ENCODE assay signal across 8 mouse cellular contexts in the genomic region with DNA sequence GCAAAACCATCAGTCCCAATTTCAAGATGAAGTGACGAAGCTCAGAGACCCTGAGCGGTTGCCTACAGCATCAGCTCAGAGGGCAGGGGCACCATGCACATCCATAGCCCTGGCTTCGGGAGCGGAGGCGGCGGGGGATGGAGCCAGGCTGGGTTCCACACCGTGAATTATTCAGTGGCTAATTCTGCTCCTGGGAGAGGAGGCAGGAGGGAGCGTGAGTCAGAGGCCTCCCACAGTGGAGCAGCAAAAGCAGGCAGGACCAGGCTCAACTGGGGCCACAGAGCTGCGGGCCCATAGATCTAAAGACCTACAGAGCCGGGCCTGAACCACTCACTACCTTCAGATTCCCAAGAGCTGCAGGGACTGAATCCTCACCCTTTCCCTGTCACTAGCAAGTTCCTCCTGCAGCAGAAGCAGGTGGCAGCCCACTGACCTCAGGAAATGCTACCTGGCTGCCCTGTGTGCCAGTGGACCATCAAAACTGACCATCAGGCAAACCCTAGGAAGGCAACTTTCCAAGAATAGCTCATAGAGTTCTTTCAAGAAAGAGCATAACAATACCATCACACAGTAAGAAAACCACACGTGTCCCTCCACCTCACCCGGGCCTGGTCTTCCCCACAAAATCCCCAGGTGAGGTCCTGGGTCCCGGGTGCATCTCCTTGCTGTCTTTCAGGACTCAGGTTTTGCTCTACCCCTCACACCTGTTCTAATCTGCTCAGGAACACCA. TPM values are rescaled to one million over a fixed set of nuclear protein-coding genes. Genes with fewer than 3 reads are reported as not detected.
DNase-seq lines count a peak whose midpoint lies in the region; ATAC-seq and TF ChIP-seq lines count a peak whose summit lies in the region.

No protein-coding gene starts in this region.

- H3K27ac ChIP-seq in heart, embryonic 16.5 days (ENCODE audit: low read length), result peak overlapping the region; percentile 90
- H3K27ac ChIP-seq in CH12.LX (ENCODE audit: insufficient read depth, low read depth), result no peak overlapping the region
- H3K27ac ChIP-seq in hindbrain, postnatal 0 days, result peak overlapping the region; percentile 97; the same call in 1 of the 2 replicates
- peak overlapping the region; percentile 93 for H3K27ac ChIP-seq in midbrain, embryonic 15.5 days

- in situ Hi-C loops in CH12.LX (cut with MboI; ENCODE audit: low pct_ligation_motif_present, low pct_unique_long_range_greater_than_20kb, low sequenced_read_pairs), result no loop called here

- no peaks in the 10 kb centered on the region for H3K27me3 ChIP-seq in heart, embryonic 16.5 days (ENCODE audit: control insufficient read depth, insufficient read depth, low read length)
- H3K27me3 ChIP-seq in CH12.LX (replicated peaks), result peaks cover 29% of the 10 kb centered on the region
- H3K27me3 ChIP-seq in hindbrain, postnatal 0 days (ENCODE audit: insufficient read depth, low read length), result no peaks in the 10 kb centered on the region
- H3K27me3 ChIP-seq in midbrain, embryonic 15.5 days (replicated peaks), result no peaks in the 10 kb centered on the region

- peak overlapping the region; percentile 99 for H3K9ac ChIP-seq in heart, embryonic 16.5 days (ENCODE audit: low read length)
- H3K9ac ChIP-seq in CH12.LX (ENCODE audit: insufficient read depth, low read depth), result no peak overlapping the region
- peak overlapping the region; percentile 100 for H3K9ac ChIP-seq in hindbrain, postnatal 0 days (replicated peaks; ENCODE audit: low read length)
- H3K9ac ChIP-seq in midbrain, embryonic 15.5 days, result peak overlapping the region; percentile 100

- peaks cover 42% of the 10 kb centered on the region for H3K4me1 ChIP-seq in heart, embryonic 16.5 days (ENCODE audit: control insufficient read depth, insufficient read depth, low read length)
- peaks cover 9 to 26% of the 10 kb centered on the region in 2 experiments for H3K4me1 ChIP-seq in CH12.LX (ENCODE audit: control insufficient read depth in 1 of 2, insufficient read depth in 2 of 2)
- H3K4me1 ChIP-seq in hindbrain, postnatal 0 days (ENCODE audit: insufficient read depth, low read length), result peaks cover 36% of the 10 kb centered on the region
- peaks cover 64% of the 10 kb centered on the region for H3K4me1 ChIP-seq in midbrain, embryonic 15.5 days

- WGBS in heart, embryonic 16.5 days, result 60% methylated on average over 13 of the region's 13 CpGs
- 18% methylated on average over 13 of the region's 13 CpGs for WGBS in hindbrain, postnatal 0 days
- 26% methylated on average over 13 of the region's 13 CpGs for WGBS in midbrain, embryonic 15.5 days

- no peak for TF ChIP-seq CTCF in CH12.LX (conservative IDR thresholded peaks at IDR 0.05 in 1 of 2, IDR thresholded peaks at IDR 0.05 in 1 of 2; ENCODE audit: low read depth in 2 of 2, low read length in 2 of 2)
- TF ChIP-seq CTCF in hindbrain, postnatal 0 days (IDR thresholded peaks at IDR 0.05; ENCODE audit: low read depth), result no peak

- no peak for TF ChIP-seq POLR2A in CH12.LX (IDR thresholded peaks at IDR 0.05; ENCODE audit: low read depth, low read length)

- no peak for TF ChIP-seq EP300 in CH12.LX (IDR thresholded peaks at IDR 0.05; ENCODE audit: low read length)

- H3K36me3 ChIP-seq in heart, embryonic 16.5 days (ENCODE audit: control insufficient read depth, insufficient read depth), result peaks cover 3% of the 10 kb centered on the region; the same call in 1 of the 2 replicates
- H3K36me3 ChIP-seq in CH12.LX (replicated peaks in 1 of 2; ENCODE audit: control insufficient read depth in 1 of 2, insufficient read depth in 1 of 2, low read length in 1 of 2), result no peaks in the 10 kb centered on the region
- H3K36me3 ChIP-seq in hindbrain, postnatal 0 days (ENCODE audit: insufficient read depth, low read length), result no peaks in the 10 kb centered on the region
- H3K36me3 ChIP-seq in midbrain, embryonic 15.5 days (replicated peaks), result no peaks in the 10 kb centered on the region

- no peak for ATAC-seq in heart, embryonic 16.5 days (replicated peaks; ENCODE audit: extremely low read depth, insufficient read depth, low FRiP score)
- no peak for ATAC-seq in hindbrain, postnatal 0 days
- ATAC-seq in midbrain, embryonic 15.5 days (replicated peaks), result no peak

- H3K4me2 ChIP-seq in heart, embryonic 16.5 days (ENCODE audit: low read depth, low read length), result peak overlapping the region; percentile 93
- H3K4me2 ChIP-seq in CH12.LX (ENCODE audit: insufficient read depth, low read depth, poor library complexity, severe bottlenecking), result no peak overlapping the region
- H3K4me2 ChIP-seq in hindbrain, postnatal 0 days (ENCODE audit: low read depth, low read length), result peak overlapping the region; percentile 73
- H3K4me2 ChIP-seq in midbrain, embryonic 15.5 days, result peak overlapping the region; percentile 98

- H3K4me3 ChIP-seq in heart, embryonic 16.5 days (ENCODE audit: low read length), result peak overlapping the region; percentile 94
- no peak overlapping the region for H3K4me3 ChIP-seq in CH12.LX (replicated peaks in 1 of 3; ENCODE audit: low read depth in 2 of 3, low read length in 2 of 3, poor library complexity in 1 of 3)
- peak overlapping the region; percentile 98 for H3K4me3 ChIP-seq in hindbrain, postnatal 0 days (ENCODE audit: low read length)
- H3K4me3 ChIP-seq in midbrain, embryonic 15.5 days, result peak overlapping the region; percentile 89

- no peak for TF ChIP-seq RAD21 in CH12.LX (IDR thresholded peaks at IDR 0.05; ENCODE audit: low read depth, low read length)

- no peaks in the 10 kb centered on the region for H3K79me2 ChIP-seq in CH12.LX (replicated peaks; ENCODE audit: control insufficient read depth, extremely low read depth, insufficient read depth, poor library complexity, severe bottlenecking)

- H3K9me3 ChIP-seq in heart, embryonic 16.5 days (replicated peaks; ENCODE audit: control insufficient read depth, low read length), result no peaks in the 10 kb centered on the region
- H3K9me3 ChIP-seq in CH12.LX (replicated peaks; ENCODE audit: low read length), result no peaks in the 10 kb centered on the region
- H3K9me3 ChIP-seq in hindbrain, postnatal 0 days (ENCODE audit: low read length), result no peaks in the 10 kb centered on the region
- no peaks in the 10 kb centered on the region for H3K9me3 ChIP-seq in midbrain, embryonic 15.5 days

- dilution Hi-C loops in CH12.LX (cut with MboI; ENCODE audit: extremely low pct_ligation_motif_present, extremely low pct_unique_long_range_greater_than_20kb, low sequenced_read_pairs), result no loop called here

- DNase-seq in heart, adult 9 months (ENCODE audit: low spot score in 2 of 2), result no peak
- no peak for DNase-seq in CH12.LX (ENCODE audit: extremely low read depth)
- DNase-seq in cerebellum, adult 8-10 months, result peak; percentile 54
- no peak for DNase-seq in hindbrain, postnatal 0 days (ENCODE audit: low spot score)
- DNase-seq in c-Kit-positive CD71-positive TER-119-positive erythroid progenitor cells, embryonic 14.5 days (ENCODE audit: low spot score), result no peak
- no peak for DNase-seq in T-cell, adult 2 months (ENCODE audit: low spot score)

TF ChIP-seq in CH12.LX, 34 proteins besides CTCF, POLR2A, EP300 and RAD21:
- TF ChIP-seq MEF2A (IDR thresholded peaks at IDR 0.05; ENCODE audit: borderline replicate concordance, low read depth, low read length) (no peak), TBP (conservative IDR thresholded peaks at IDR 0.05; ENCODE audit: low read depth, low read length) (0 out of 2 replicates have a peak, but pooled peaks have one; percentile 46)
TF ChIP-seq in CH12.LX: peak in this region for 1.

RNA-seq across cellular contexts. Expression of gene Ttyh3, which starts 1.6 kb away (rescaled TPM):
- polyA plus RNA-seq in heart, embryonic 16.5 days (2015; fragmentation: Nextera tagmentation; extraction: Ambion mirVana), result 16.3 and 17.9 TPM in 2 replicates
- 1.4 TPM in 2 replicates for total RNA-seq in CH12.LX (2012; rRNA removed)
- 0.22 and 0.31 TPM in 2 replicates for total RNA-seq in CH12.LX (2014; rRNA removed)
- polyA plus RNA-seq in CH12.LX (2012; ENCODE audit: insufficient read length, low read depth), result 5.0 and 6.3 TPM in 2 replicates
- 253 and 260 TPM in 2 replicates for total RNA-seq in hindbrain, postnatal 0 days (2014; rRNA removed)
- polyA plus RNA-seq in hindbrain, postnatal 0 days (2015; fragmentation: Nextera tagmentation; extraction: Ambion mirVana), result 53.5 and 60.3 TPM in 2 replicates
- polyA plus RNA-seq in midbrain, embryonic 15.5 days (2015; fragmentation: Nextera tagmentation; extraction: Ambion mirVana), result 80.3 and 84.2 TPM in 2 replicates

RNA-seq across cellular contexts. Expression of gene Lfng, which starts 40.1 kb away (rescaled TPM):
- 6.2 and 7.7 TPM in 2 replicates for polyA plus RNA-seq in heart, embryonic 16.5 days (2015; fragmentation: Nextera tagmentation; extraction: Ambion mirVana)
- total RNA-seq in CH12.LX (2012; rRNA removed) (not detected in 2 replicates), CH12.LX (2014; rRNA removed) (not detected in 2 replicates)
- not detected in 2 replicates for polyA plus RNA-seq in CH12.LX (2012; ENCODE audit: insufficient read length, low read depth)
- total RNA-seq in hindbrain, postnatal 0 days (2014; rRNA removed), result 81.4 and 112 TPM in 2 replicates
- polyA plus RNA-seq in hindbrain, postnatal 0 days (2015; fragmentation: Nextera tagmentation; extraction: Ambion mirVana), result 29.7 and 35.1 TPM in 2 replicates
- 20.4 and 21.8 TPM in 2 replicates for polyA plus RNA-seq in midbrain, embryonic 15.5 days (2015; fragmentation: Nextera tagmentation; extraction: Ambion mirVana)

RNA-seq across cellular contexts. Expression of gene Iqce, which starts 55.0 kb away (rescaled TPM):
- polyA plus RNA-seq in heart, embryonic 16.5 days (2015; fragmentation: Nextera tagmentation; extraction: Ambion mirVana), result 9.6 and 10.3 TPM in 2 replicates
- total RNA-seq in CH12.LX (2012; rRNA removed), result 5.3 and 6.3 TPM in 2 replicates
- 2.2 and 2.9 TPM in 2 replicates for total RNA-seq in CH12.LX (2014; rRNA removed)
- 8.5 and 11.2 TPM in 2 replicates for polyA plus RNA-seq in CH12.LX (2012; ENCODE audit: insufficient read length, low read depth)
- total RNA-seq in hindbrain, postnatal 0 days (2014; rRNA removed), result 19.1 and 43.1 TPM in 2 replicates
- polyA plus RNA-seq in hindbrain, postnatal 0 days (2015; fragmentation: Nextera tagmentation; extraction: Ambion mirVana), result 22.1 and 24.8 TPM in 2 replicates
- polyA plus RNA-seq in midbrain, embryonic 15.5 days (2015; fragmentation: Nextera tagmentation; extraction: Ambion mirVana), result 27.4 and 32.2 TPM in 2 replicates

RNA-seq across cellular contexts. Expression of gene Brat1, which starts 57.6 kb away (rescaled TPM):
- polyA plus RNA-seq in heart, embryonic 16.5 days (2015; fragmentation: Nextera tagmentation; extraction: Ambion mirVana), result 15.3 and 16.6 TPM in 2 replicates
- total RNA-seq in CH12.LX (2012; rRNA removed) (14.5 and 15.0 TPM in 2 replicates), CH12.LX (2014; rRNA removed) (9.0 and 9.8 TPM in 2 replicates)
- polyA plus RNA-seq in CH12.LX (2012; ENCODE audit: insufficient read length, low read depth), result 10.0 and 10.9 TPM in 2 replicates
- 44.6 and 46.7 TPM in 2 replicates for total RNA-seq in hindbrain, postnatal 0 days (2014; rRNA removed)
- 17.9 and 18.1 TPM in 2 replicates for polyA plus RNA-seq in hindbrain, postnatal 0 days (2015; fragmentation: Nextera tagmentation; extraction: Ambion mirVana)
- polyA plus RNA-seq in midbrain, embryonic 15.5 days (2015; fragmentation: Nextera tagmentation; extraction: Ambion mirVana), result 25.4 and 25.9 TPM in 2 replicates

Comparison
In these comparisons a context has a peak if more than half of its experiments do, and no peak if none do; other contexts are left out.
1. H3K4me3 ChIP-seq: peak in heart, embryonic 16.5 days (single experiment), hindbrain, postnatal 0 days (single experiment) and midbrain, embryonic 15.5 days (single experiment); none in CH12.LX (0 of 3).